Mouse (Mus musculus) lung, adult 2 months (tissue): Measurements from ENCODE around the gene Foxb1. TPM values are rescaled to one million over a fixed set of nuclear protein-coding genes. Genes with fewer than 3 reads are reported as not detected.

Experiments
- DNase-seq: peaks from one replicate; pipeline ENCODE4 v3.0.0; 2022
- H3K4me1 ChIP-seq: fragments of 200-500 bp; 2 replicates; pipeline ENCODE4 v1.6.1; 2011; ENCODE audit warnings: low read length; ENCODE audit not compliant: control insufficient read depth, insufficient read depth
- H3K4me3 ChIP-seq: fragments of 200-500 bp; replicated peaks from 2 replicates; pipeline ENCODE3; 2011; ENCODE audit warnings: low read depth, mild to moderate bottlenecking, control low read depth, low read length; ENCODE audit errors: extremely low read depth
- CTCF ChIP-seq: fragments of 200-500 bp; IDR thresholded peaks from 2 replicates; pipeline ENCODE4 v1.5.1; 2011; ENCODE audit warnings: mild to moderate bottlenecking, low read length, control low read depth; ENCODE audit not compliant: insufficient read depth
- POLR2A ChIP-seq: fragments of 200-500 bp; IDR thresholded peaks from 2 replicates; pipeline ENCODE4 v1.6.1; 2011; ENCODE audit warnings: low read depth, mild to moderate bottlenecking, control low read depth, low read length, borderline replicate concordance; ENCODE audit errors: extremely low read depth
- WGBS: fragments of 180-500 bp; shearing (Covaris S2); methylation state at CpG from one replicate; pipeline ENCODE4 v1.1.7; 2018; 5-methylcytosine and 5-hydroxymethylcytosine counted together
- polyA plus RNA-seq: library from polyadenylated mRNA; depleted of rRNA; stranded (reverse); fragments of >200 nt; gene quantifications from 2 replicates; pipeline ENCODE4 v1.2.3, GENCODE M21; 2012

Gene Foxb1
- polyA plus RNA-seq, 1 experiment = not detected

- 5% methylated on average over 8 of the region's 8 CpGs for WGBS
- H3K4me1 ChIP-seq = no peaks in the 10 kb centered on the region
- no peak for TF ChIP-seq CTCF
- no peak for TF ChIP-seq POLR2A
- no peak for DNase-seq
- H3K4me3 ChIP-seq = no peak overlapping the region
Measured at GRCm38 (mm10) chr9:69766301-69766700, 5.6 kb upstream of the Foxb1 start.

- 8% methylated on average over 8 of the region's 8 CpGs for WGBS
- no peaks in the 10 kb centered on the region for H3K4me1 ChIP-seq
- TF ChIP-seq POLR2A = no peak
- no peak for TF ChIP-seq CTCF
- DNase-seq = no peak
- H3K4me3 ChIP-seq = no peak overlapping the region
Measured at GRCm38 (mm10) chr9:69765483-69766050, 4.8 kb upstream of the Foxb1 start.

DNA sequence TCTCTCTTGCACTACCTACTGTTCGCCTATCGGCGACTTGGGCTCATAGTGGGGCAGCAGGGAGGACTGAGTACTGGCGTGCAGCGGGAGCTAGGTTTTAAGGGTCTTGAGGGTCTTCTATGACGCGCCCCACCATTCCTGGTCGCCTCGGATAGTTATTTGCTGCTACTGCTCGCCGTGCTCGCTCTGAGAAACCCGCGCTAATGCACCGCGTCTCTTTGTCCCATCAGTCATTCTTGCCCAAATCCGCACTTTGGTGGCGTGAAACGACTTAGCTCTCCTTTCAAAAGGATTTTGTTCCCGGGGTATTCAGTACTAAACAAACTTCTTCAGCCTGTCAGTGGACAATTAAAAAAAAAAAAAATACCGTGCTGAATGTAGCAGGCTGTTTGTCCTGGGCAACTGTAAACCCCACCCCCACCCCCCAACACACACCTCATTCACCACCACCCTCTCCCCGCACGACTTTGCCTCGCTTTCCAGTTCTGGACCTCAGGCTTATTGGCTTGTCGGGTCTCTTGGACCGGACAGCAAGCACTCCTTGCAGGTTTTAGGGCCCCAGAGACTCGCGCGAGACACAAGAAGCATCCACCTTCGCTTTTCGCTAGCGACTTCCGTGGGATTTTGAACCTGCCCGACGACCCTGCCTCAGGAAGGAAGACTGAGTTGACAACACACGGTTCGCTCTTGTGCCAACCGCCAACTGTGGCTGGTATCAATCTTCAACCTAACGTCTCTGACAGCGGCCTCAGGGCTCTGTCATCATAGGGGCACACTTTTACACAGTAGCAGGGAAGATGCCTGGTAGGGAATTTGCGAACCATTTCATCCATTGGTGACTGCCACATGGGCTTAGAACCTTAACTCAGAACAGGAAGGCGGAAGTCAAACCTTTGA is 4.1 kb upstream of the Foxb1 start:
- no peak overlapping the region for H3K4me3 ChIP-seq
- 3% methylated on average over 42 of the region's 42 CpGs for WGBS
- no peak for TF ChIP-seq CTCF
- TF ChIP-seq POLR2A = no peak

GRCm38 (mm10) chr9:69763681-69764585 is 3.2 kb upstream of the Foxb1 start:
- Histone ChIP-seq H3K4me3 (no peak overlapping the region), H3K4me1 (peaks cover 3% of the 10 kb centered on the region; the same call in 1 of the 2 replicates)
- TF ChIP-seq POLR2A (no peak), CTCF (no peak)
- no peak for DNase-seq
- WGBS = 3% methylated on average over 25 of the region's 25 CpGs

More for the DNA sequence above, 4.1 kb upstream of the Foxb1 start:
- DNase-seq = no peak
- H3K4me1 ChIP-seq = no peaks in the 10 kb centered on the region

GRCm38 (mm10) chr9:69762703-69763102 is 2.0 kb upstream of the Foxb1 start:
- TF ChIP-seq CTCF (no peak), POLR2A (no peak)
- 4% methylated on average over 14 of the region's 14 CpGs for WGBS
- no peak overlapping the region for H3K4me3 ChIP-seq
- peaks cover 6% of the 10 kb centered on the region; the same call in 1 of the 2 replicates for H3K4me1 ChIP-seq
- no peak for DNase-seq

GRCm38 (mm10) chr9:69762221-69762620 is 1.5 kb upstream of the Foxb1 start:
- TF ChIP-seq POLR2A = no peak
- TF ChIP-seq CTCF = no peak
- WGBS = 4% methylated on average over 12 of the region's 12 CpGs

GRCm38 (mm10) chr9:69761569-69761968 is 829 bp upstream of the Foxb1 start:
- Histone ChIP-seq H3K4me3 (no peak overlapping the region), H3K4me1 (peaks cover 6% of the 10 kb centered on the region; the same call in 1 of the 2 replicates)
- WGBS = 4% methylated on average over 10 of the region's 10 CpGs
- DNase-seq = no peak
- TF ChIP-seq CTCF = no peak
- no peak for TF ChIP-seq POLR2A

More at GRCm38 (mm10) chr9:69762221-69762620, 1.5 kb upstream of the Foxb1 start:
- DNase-seq = no peak
- Histone ChIP-seq H3K4me1 (peaks cover 6% of the 10 kb centered on the region; the same call in 1 of the 2 replicates), H3K4me3 (no peak overlapping the region)

DNA sequence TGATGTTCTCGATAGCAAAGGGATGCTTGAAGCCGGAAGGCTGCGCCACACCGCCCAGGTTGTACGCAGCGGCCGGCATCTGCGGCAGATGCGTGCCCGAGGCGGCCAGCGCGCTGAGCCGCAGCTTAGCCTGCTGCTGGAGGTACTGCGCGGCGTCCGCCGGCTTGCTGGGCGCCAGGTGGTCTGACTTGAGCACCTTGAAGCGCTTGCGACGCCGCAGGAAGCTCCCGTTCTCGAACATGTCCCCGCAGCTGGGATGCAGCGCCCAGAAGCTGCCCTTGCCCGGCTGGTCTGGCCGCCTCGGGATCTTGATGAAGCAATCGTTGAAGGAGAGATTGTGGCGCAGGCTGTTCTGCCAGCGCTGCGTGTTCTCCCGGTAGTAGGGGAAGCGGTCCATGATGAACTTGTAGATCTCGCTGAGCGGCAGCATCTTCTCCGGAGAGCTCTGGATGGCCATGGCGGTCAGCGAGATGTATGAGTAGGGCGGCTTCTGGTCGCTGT is 969 bp downstream of the Foxb1 start:
- DNase-seq = peak; percentile 14
- TF ChIP-seq CTCF = no peak
- TF ChIP-seq POLR2A = no peak
- H3K4me1 ChIP-seq = peaks cover 6% of the 10 kb centered on the region; the same call in 1 of the 2 replicates
- WGBS = 2% methylated on average over 44 of the region's 44 CpGs
- no peak overlapping the region for H3K4me3 ChIP-seq

- TF ChIP-seq POLR2A (no peak), CTCF (no peak)
- 2% methylated on average over 42 of the region's 42 CpGs for WGBS
- peaks cover 6% of the 10 kb centered on the region; the same call in 1 of the 2 replicates for H3K4me1 ChIP-seq
- H3K4me3 ChIP-seq = no peak overlapping the region
- DNase-seq = no peak
Measured at GRCm38 (mm10) chr9:69758946-69759615, 1.7 kb downstream of the Foxb1 start.
